Mouse (Mus musculus): Measurements from ENCODE around the gene Apol8. TPM values are rescaled to one million over a fixed set of nuclear protein-coding genes. Genes with fewer than 3 reads are reported as not detected.

The Apol8 gene
- polyA plus RNA-seq, 1 experiment from 2014 or later = 0.26 TPM

DNA sequence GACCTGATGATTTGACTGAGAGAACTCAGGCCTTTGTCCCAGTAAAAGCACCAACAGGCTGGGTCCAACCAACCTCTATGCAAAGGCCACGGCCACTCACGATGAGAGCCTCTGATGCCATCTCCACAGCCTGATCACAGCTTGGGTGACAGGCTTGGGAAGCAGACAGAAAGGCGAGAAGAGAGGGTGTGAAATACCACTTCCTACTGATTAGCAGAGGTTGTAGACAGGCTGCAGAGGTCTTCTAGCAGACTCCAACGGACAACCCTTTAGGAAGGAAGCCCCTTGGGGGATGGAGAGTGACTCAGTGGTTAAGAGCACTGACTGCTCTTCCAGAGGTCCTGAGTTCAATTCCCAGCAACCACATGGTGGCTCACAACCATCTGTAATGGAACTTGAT is 44.4 kb upstream of the Apol8 start:
- TF ChIP-seq EP300 (IDR thresholded peaks at IDR 0.05) (no peak), CTCF (IDR thresholded peaks at IDR 0.05) (no peak)
- H3K36me3 ChIP-seq (ENCODE audit: insufficient read depth, low read length) = peaks cover 40% of the 10 kb centered on the region; the same call in 1 of the 2 replicates
- H3K9ac ChIP-seq (replicated peaks; ENCODE audit: low read depth) = no peak overlapping the region
- H3K9me3 ChIP-seq (ENCODE audit: low read length) = no peaks in the 10 kb centered on the region
- H3K4me2 ChIP-seq (replicated peaks; ENCODE audit: low read depth, low read length) = no peak overlapping the region
- peak overlapping the region; percentile 91 for H3K27ac ChIP-seq (ENCODE audit: low read length)
- no peak for ATAC-seq
- no peak overlapping the region for H3K4me3 ChIP-seq (ENCODE audit: low read depth, low read length)
- 51% methylated on average over 4 of the region's 4 CpGs for WGBS
- peaks cover 45% of the 10 kb centered on the region for H3K4me1 ChIP-seq (ENCODE audit: insufficient read depth, low read depth, low read length)
- no peak for DNase-seq (ENCODE audit: low spot score)
- H3K27me3 ChIP-seq (replicated peaks; ENCODE audit: insufficient read depth, low read length) = no peaks in the 10 kb centered on the region

DNA sequence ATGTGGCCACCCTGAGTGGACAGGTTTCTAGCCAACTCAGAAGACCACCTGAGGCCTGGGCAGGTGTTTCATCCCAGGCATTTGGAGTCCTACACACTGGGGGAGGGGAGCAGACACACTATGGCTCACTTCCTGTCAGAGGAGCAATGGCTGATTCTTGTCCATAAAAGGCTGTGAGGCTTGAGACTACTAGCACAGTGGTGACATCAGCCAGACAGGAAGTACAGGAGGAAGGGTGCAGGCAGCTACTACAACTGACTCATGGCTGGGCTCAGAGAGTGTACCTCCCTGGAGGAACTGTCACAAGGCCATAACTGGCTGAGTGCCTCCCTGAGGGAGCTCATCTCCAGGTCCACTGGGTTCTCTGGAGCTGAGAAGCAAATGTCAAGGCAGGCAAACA is 43.7 kb upstream of the Apol8 start:
- no peak overlapping the region for H3K9ac ChIP-seq (replicated peaks; ENCODE audit: low read depth)
- ATAC-seq = peak; percentile 85
- peak; percentile 97 for DNase-seq (ENCODE audit: low spot score)
- TF ChIP-seq CTCF (IDR thresholded peaks at IDR 0.05) (no peak), EP300 (IDR thresholded peaks at IDR 0.05) (peak; percentile 94)
- peaks cover 45% of the 10 kb centered on the region for H3K4me1 ChIP-seq (ENCODE audit: insufficient read depth, low read depth, low read length)
- peaks cover 36% of the 10 kb centered on the region; the same call in 1 of the 2 replicates for H3K36me3 ChIP-seq (ENCODE audit: insufficient read depth, low read length)
- H3K27me3 ChIP-seq (replicated peaks; ENCODE audit: insufficient read depth, low read length) = no peaks in the 10 kb centered on the region
- H3K9me3 ChIP-seq (ENCODE audit: low read length) = no peaks in the 10 kb centered on the region
- 0 out of 2 replicates have a peak overlapping the region, but pooled peaks have one; percentile 3 for H3K4me2 ChIP-seq (replicated peaks; ENCODE audit: low read depth, low read length)
- no peak overlapping the region for H3K4me3 ChIP-seq (ENCODE audit: low read depth, low read length)
- peak overlapping the region; percentile 91 for H3K27ac ChIP-seq (ENCODE audit: low read length)

DNA sequence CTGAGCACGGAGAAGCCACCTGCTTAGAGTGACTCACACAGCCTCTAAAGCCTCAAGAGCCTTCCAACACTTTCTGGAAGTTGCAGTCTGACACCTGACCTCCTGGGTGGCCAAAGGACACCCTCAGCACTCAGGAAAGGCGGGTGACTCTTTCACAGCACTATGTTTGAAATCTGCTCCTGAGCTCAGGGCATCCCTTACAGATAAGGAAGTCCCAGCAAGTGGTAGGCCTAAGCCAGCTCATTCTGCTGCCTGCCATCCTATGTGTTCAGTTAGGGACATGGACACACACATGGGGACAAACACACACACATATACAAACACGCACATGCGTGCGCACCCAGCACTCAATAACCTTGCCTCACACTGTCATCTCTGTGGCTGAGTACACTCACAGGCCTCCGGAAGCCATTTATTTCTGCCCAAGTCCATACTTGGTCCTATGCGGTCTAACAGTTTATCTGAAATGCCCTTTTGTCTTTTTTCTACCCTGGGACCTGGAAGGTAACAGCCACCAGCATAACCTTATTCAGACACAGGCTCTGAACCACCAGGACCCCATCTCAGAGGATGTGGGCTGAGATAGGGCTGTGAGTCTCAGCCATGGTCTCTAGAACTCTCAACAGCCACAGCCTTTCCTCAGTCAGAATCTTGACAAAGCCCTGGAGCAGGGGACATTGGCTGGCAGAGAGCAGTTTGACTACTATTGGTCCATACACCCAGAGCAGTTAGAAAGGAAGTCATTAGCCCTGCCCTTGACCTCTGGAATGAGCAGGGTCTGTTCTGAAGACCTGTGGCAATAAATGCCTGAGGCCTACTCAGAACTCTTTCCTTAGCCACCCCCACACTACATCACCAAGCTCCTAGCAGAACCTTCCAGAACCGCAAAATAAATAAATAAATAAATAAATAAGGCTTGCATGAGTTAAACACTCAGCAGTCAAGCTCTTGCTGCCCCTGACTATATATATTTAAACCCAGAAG is 43.0 kb upstream of the Apol8 start:
- H3K36me3 ChIP-seq (ENCODE audit: insufficient read depth, low read length) = peaks cover 43% of the 10 kb centered on the region
- H3K27me3 ChIP-seq (replicated peaks; ENCODE audit: insufficient read depth, low read length) = no peaks in the 10 kb centered on the region
- H3K4me2 ChIP-seq (replicated peaks; ENCODE audit: low read depth, low read length) = 0 out of 2 replicates have a peak overlapping the region, but pooled peaks have one; percentile 3
- no peak overlapping the region for H3K9ac ChIP-seq (replicated peaks; ENCODE audit: low read depth)
- H3K4me3 ChIP-seq (ENCODE audit: low read depth, low read length) = no peak overlapping the region
- peak overlapping the region; percentile 91 for H3K27ac ChIP-seq (ENCODE audit: low read length)
- WGBS = 70% methylated on average over 8 of the region's 8 CpGs
- ATAC-seq (peak; percentile 27), DNase-seq (ENCODE audit: low spot score) (peak; percentile 76)
- TF ChIP-seq CTCF (IDR thresholded peaks at IDR 0.05) = no peak
- TF ChIP-seq EP300 (IDR thresholded peaks at IDR 0.05) = no peak
- peaks cover 45% of the 10 kb centered on the region for H3K4me1 ChIP-seq (ENCODE audit: insufficient read depth, low read depth, low read length)
- no peaks in the 10 kb centered on the region for H3K9me3 ChIP-seq (ENCODE audit: low read length)

DNA sequence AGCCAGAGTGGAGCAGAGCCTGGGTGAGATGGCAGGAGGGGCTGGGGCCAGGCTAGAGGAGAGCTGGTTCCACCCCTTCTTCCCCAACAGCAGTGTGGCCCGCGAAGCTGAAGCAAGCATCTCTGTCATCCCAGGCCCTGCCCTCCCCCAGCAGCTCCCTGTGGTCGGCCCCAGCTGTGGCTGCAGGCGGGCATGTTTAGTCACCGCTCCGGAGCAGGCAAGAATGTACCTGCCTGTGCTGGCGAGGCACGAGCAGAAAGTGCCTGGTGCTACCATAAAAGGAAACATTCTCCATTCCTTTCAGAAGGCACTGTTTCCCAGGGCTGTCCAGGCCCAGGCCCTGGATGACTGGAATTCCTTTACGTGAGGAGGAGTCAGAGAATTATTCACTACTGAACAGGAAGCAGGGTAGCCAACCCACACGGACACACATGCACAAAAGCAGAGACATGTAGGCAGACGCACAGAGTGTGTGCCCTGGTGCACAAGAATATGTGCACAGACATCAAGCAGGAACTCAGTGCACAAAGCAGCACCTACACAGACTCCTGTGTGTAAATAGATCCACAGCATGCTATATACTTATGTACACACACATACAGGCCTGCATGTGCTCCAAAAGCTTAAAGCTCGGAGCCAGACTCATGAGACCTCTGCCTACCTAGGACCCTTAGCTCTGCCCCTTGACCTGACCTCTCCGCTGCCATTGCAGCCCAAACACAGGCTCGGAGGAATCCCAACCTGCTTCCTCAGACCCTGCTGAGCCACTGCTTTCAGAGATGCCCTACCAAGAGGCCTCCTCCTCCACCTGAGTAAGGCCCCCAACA is 42.1 kb upstream of the Apol8 start:
- Histone ChIP-seq H3K4me3 (ENCODE audit: low read depth, low read length) (no peak overlapping the region), H3K27me3 (replicated peaks; ENCODE audit: insufficient read depth, low read length) (no peaks in the 10 kb centered on the region), H3K27ac (ENCODE audit: low read length) (peak overlapping the region; percentile 91), H3K4me1 (ENCODE audit: insufficient read depth, low read depth, low read length) (peaks cover 45% of the 10 kb centered on the region), H3K9ac (replicated peaks; ENCODE audit: low read depth) (no peak overlapping the region), H3K9me3 (ENCODE audit: low read length) (no peaks in the 10 kb centered on the region), H3K36me3 (ENCODE audit: insufficient read depth, low read length) (peaks cover 51% of the 10 kb centered on the region), H3K4me2 (replicated peaks; ENCODE audit: low read depth, low read length) (0 out of 2 replicates have a peak overlapping the region, but pooled peaks have one; percentile 5)
- TF ChIP-seq EP300 (IDR thresholded peaks at IDR 0.05) (peak; percentile 84), CTCF (IDR thresholded peaks at IDR 0.05) (no peak)
- WGBS = 12% methylated on average over 14 of the region's 14 CpGs
- DNase-seq (ENCODE audit: low spot score) (peak; percentile 84), ATAC-seq (peak; percentile 74)

DNA sequence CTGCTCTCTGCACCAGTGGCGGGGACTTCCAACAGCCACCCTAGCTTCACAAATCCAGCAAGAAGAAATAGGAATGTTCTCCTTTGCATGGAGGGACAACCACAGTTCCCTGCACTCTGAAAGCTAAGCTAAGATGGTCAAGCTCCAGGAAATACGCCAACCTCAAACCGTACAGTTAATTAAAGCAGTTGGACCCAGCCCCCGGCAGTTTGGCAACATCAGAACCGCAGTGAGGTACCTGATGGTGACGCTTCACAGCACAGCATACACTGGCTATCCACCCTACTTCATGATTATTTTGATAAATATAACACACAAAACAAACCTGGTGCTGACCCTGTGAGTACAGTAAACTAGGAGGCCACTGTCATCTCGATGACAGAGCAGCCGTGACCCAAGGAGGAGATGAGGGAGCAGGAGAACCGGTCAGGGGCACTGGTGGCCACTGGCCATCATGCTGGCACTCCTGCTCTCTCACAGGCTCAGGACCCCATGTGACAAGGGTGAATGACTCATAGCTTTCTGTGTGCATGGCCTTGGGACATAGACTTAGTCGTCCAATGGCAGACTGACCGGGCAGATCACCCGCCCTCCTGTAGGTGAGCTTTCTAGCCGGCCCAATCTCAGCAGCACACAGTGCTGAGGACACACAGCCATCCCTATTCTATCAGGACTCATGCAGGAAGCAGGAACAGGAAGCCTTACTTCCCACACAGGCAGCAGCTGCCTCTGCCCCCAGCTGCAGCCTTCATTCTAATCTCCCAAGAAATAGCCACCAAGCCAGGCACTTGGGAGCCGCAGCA is 41.0 kb upstream of the Apol8 start:
- no peak overlapping the region for H3K4me3 ChIP-seq (ENCODE audit: low read depth, low read length)
- no peaks in the 10 kb centered on the region for H3K9me3 ChIP-seq (ENCODE audit: low read length)
- H3K4me2 ChIP-seq (replicated peaks; ENCODE audit: low read depth, low read length) = 0 out of 2 replicates have a peak overlapping the region, but pooled peaks have one; percentile 5
- no peak overlapping the region for H3K9ac ChIP-seq (replicated peaks; ENCODE audit: low read depth)
- TF ChIP-seq EP300 (IDR thresholded peaks at IDR 0.05) = peak; percentile 33; the same call in 1 of the 2 replicates
- TF ChIP-seq CTCF (IDR thresholded peaks at IDR 0.05) = peak; percentile 3; the same call in 1 of the 2 replicates
- peak overlapping the region; percentile 91 for H3K27ac ChIP-seq (ENCODE audit: low read length)
- DNase-seq (ENCODE audit: low spot score) = peak; percentile 80
- peaks cover 45% of the 10 kb centered on the region for H3K4me1 ChIP-seq (ENCODE audit: insufficient read depth, low read depth, low read length)
- H3K36me3 ChIP-seq (ENCODE audit: insufficient read depth, low read length) = peaks cover 41% of the 10 kb centered on the region
- WGBS = 53% methylated on average over 14 of the region's 14 CpGs
- no peaks in the 10 kb centered on the region for H3K27me3 ChIP-seq (replicated peaks; ENCODE audit: insufficient read depth, low read length)
- ATAC-seq = peak; percentile 36

Measured in lung, postnatal 0 days (tissue).